Mouse (Mus musculus) hindbrain, embryonic 16.5 days (tissue): ENCODE measurements around the gene Dna2. TPM values are rescaled to one million over a fixed set of nuclear protein-coding genes. Genes with fewer than 3 reads are reported as not detected.
"Not testable (repeated sequence)": the region's sequence is repeated elsewhere in the genome, so short reads cannot be mapped to it uniquely, and the experiment has no call there.

Experiments
- ATAC-seq: fragments of 200-750 bp; cut with Nextera tagmentation; 2 replicates; pipeline ENCODE4 v1.8.0; 2017; ENCODE audit warnings: moderate TSS enrichment, moderate library complexity
- H3K27ac ChIP-seq: fragments of 300-500 bp; sonication (generic); 2 replicates; pipeline ENCODE4 v1.5.1; 2014; ENCODE audit warnings: low read depth, mild to moderate bottlenecking, control low read depth, low read length, moderate library complexity
- H3K27me3 ChIP-seq: fragments of 300-500 bp; sonication (generic); replicated peaks from 2 replicates; pipeline ENCODE4 v1.6.1; 2014; ENCODE audit warnings: low read length; ENCODE audit not compliant: control insufficient read depth, insufficient read depth
- H3K36me3 ChIP-seq: fragments of 300-500 bp; sonication (generic); 2 replicates; pipeline ENCODE4 v1.6.1; 2014; ENCODE audit warnings: mild to moderate bottlenecking, low read length, moderate library complexity, mixed read lengths; ENCODE audit not compliant: control insufficient read depth, insufficient read depth
- H3K4me1 ChIP-seq: fragments of 300-500 bp; sonication (generic); 2 replicates; pipeline ENCODE4 v1.6.1; 2014; ENCODE audit warnings: low read depth, low read length; ENCODE audit not compliant: control insufficient read depth, insufficient read depth
- H3K4me2 ChIP-seq: fragments of 300-500 bp; sonication (generic); 2 replicates; pipeline ENCODE4 v1.6.1; 2014; ENCODE audit warnings: mild to moderate bottlenecking, low read length, control low read depth, moderate library complexity
- H3K4me3 ChIP-seq: fragments of 300-500 bp; sonication (generic); 2 replicates; pipeline ENCODE4 v1.5.1; 2014; ENCODE audit warnings: mild to moderate bottlenecking, low read length, control low read depth, moderate library complexity
- H3K9ac ChIP-seq: fragments of 300-500 bp; sonication (generic); 2 replicates; pipeline ENCODE4 v1.6.1; 2014; ENCODE audit warnings: low read depth, mild to moderate bottlenecking, control low read depth, low read length, moderate library complexity
- H3K9me3 ChIP-seq: fragments of 300-500 bp; sonication (generic); 2 replicates; pipeline ENCODE4 v1.6.1; 2014; ENCODE audit warnings: mild to moderate bottlenecking, low read length, moderate library complexity; ENCODE audit not compliant: control insufficient read depth
- WGBS: fragments of 180-500 bp; shearing (Covaris S2); extraction: QIAGEN DNeasy Blood & Tissue Kit; methylation state at CpG from one replicate; pipeline ENCODE4 v1.1.7; 2014; 5-methylcytosine and 5-hydroxymethylcytosine counted together
- polyA plus RNA-seq: library from polyadenylated mRNA; unstranded; fragments of >200 nt; fragmentation: Nextera tagmentation; extraction: Ambion mirVana; gene quantifications from 2 replicates; pipeline ENCODE4 v1.2.1, GENCODE M21; 2015

Dna2 gene
- 4.0 and 5.1 TPM in 2 replicates for polyA plus RNA-seq

- Histone ChIP-seq H3K4me2 (peak within 1 kb of the TSS; percentile 87), H3K27me3 (no peaks in the 10 kb centered on the region), H3K4me3 (peak within 1 kb of the TSS; percentile 68), H3K4me1 (0 out of 2 replicates have a peak, but pooled peaks cover 2% of the 10 kb centered on the region), H3K27ac (peak within 1 kb of the TSS; percentile 78), H3K9me3 (no peaks in the 10 kb centered on the region), H3K36me3 (peaks cover 18% of the 10 kb centered on the region), H3K9ac (peak within 1 kb of the TSS; percentile 74)
- peak; percentile 97 for ATAC-seq
- 0% methylated on average over 66 of the region's 68 CpGs for WGBS
These were observed at the start of gene Dna2 for GRCm38 (mm10) chr10:62946738-62947471. Dna2 (plus strand) TSS chr10:62947026.

- Histone ChIP-seq H3K9me3 (no peaks in the 10 kb centered on the region), H3K4me2 (no peak overlapping the region), H3K27ac (no peak overlapping the region), H3K4me3 (no peak overlapping the region), H3K36me3 (no peaks in the 10 kb centered on the region), H3K4me1 (no peaks in the 10 kb centered on the region), H3K27me3 (no peaks in the 10 kb centered on the region), H3K9ac (no peak overlapping the region)
- no peak for ATAC-seq
- 95% methylated on average over 3 of the region's 3 CpGs for WGBS
These were observed 49.4 kb upstream of the Dna2 start for GRCm38 (mm10) chr10:62897437-62897836.

GRCm38 (mm10) chr10:62898061-62898460 lies 48.8 kb upstream of the Dna2 start:
- Histone ChIP-seq H3K9ac (no peak overlapping the region), H3K36me3 (no peaks in the 10 kb centered on the region), H3K9me3 (no peaks in the 10 kb centered on the region), H3K4me3 (no peak overlapping the region), H3K27me3 (no peaks in the 10 kb centered on the region), H3K27ac (no peak overlapping the region), H3K4me2 (no peak overlapping the region), H3K4me1 (no peaks in the 10 kb centered on the region)
- WGBS, result 86% methylated on average over 2 of the region's 2 CpGs
- no peak for ATAC-seq

GRCm38 (mm10) chr10:62900144-62900543 lies 46.7 kb upstream of the Dna2 start:
- 99% methylated on average over 4 of the region's 4 CpGs for WGBS
- Histone ChIP-seq H3K36me3 (no peaks in the 10 kb centered on the region), H3K27me3 (no peaks in the 10 kb centered on the region), H3K4me3 (no peak overlapping the region), H3K9me3 (no peaks in the 10 kb centered on the region), H3K27ac (no peak overlapping the region), H3K4me1 (no peaks in the 10 kb centered on the region), H3K9ac (no peak overlapping the region), H3K4me2 (no peak overlapping the region)
- ATAC-seq, result no peak

GRCm38 (mm10) chr10:62901826-62902225 lies 45.0 kb upstream of the Dna2 start:
- H3K9me3 ChIP-seq, result no peaks in the 10 kb centered on the region
- H3K4me1 ChIP-seq, result no peaks in the 10 kb centered on the region
- H3K27me3 ChIP-seq, result no peaks in the 10 kb centered on the region
- ATAC-seq, result no peak
- H3K27ac ChIP-seq, result no peak overlapping the region
- H3K36me3 ChIP-seq, result no peaks in the 10 kb centered on the region
- H3K9ac ChIP-seq, result no peak overlapping the region
- 52% methylated on average over 8 of the region's 8 CpGs for WGBS
- H3K4me2 ChIP-seq, result no peak overlapping the region
- no peak overlapping the region for H3K4me3 ChIP-seq

- no peak overlapping the region for H3K9ac ChIP-seq
- no peak overlapping the region for H3K27ac ChIP-seq
- H3K4me3 ChIP-seq, result no peak overlapping the region
- no peaks in the 10 kb centered on the region for H3K36me3 ChIP-seq
- H3K27me3 ChIP-seq, result no peaks in the 10 kb centered on the region
- no peak for ATAC-seq
- no peaks in the 10 kb centered on the region for H3K4me1 ChIP-seq
- H3K9me3 ChIP-seq, result no peaks in the 10 kb centered on the region
- 75% methylated on average over 1 of the region's 1 CpGs for WGBS
- no peak overlapping the region for H3K4me2 ChIP-seq
These were observed 44.0 kb upstream of the Dna2 start for GRCm38 (mm10) chr10:62902829-62903228.

GRCm38 (mm10) chr10:62906336-62906735 lies 40.5 kb upstream of the Dna2 start:
- Histone ChIP-seq H3K4me2 (no peak overlapping the region), H3K9me3 (no peaks in the 10 kb centered on the region), H3K4me1 (no peaks in the 10 kb centered on the region), H3K27me3 (no peaks in the 10 kb centered on the region), H3K27ac (no peak overlapping the region), H3K36me3 (no peaks in the 10 kb centered on the region), H3K9ac (no peak overlapping the region), H3K4me3 (no peak overlapping the region)
- 90% methylated on average over 7 of the region's 7 CpGs for WGBS
- ATAC-seq, result no peak

- not testable (repeated sequence) for H3K27ac ChIP-seq, ATAC-seq, H3K9me3 ChIP-seq, H3K27me3 ChIP-seq, H3K9ac ChIP-seq, H3K4me1 ChIP-seq, H3K4me3 ChIP-seq, H3K36me3 ChIP-seq, H3K4me2 ChIP-seq
- WGBS, result no CpG with 5 or more reads among the region's 1 CpGs
These were observed 37.9 kb upstream of the Dna2 start, which contains the start of gene Tet1 for GRCm38 (mm10) chr10:62908896-62909295. Tet1 (minus strand) TSS chr10:62908996.

GRCm38 (mm10) chr10:62911120-62911519 lies 35.7 kb upstream of the Dna2 start:
- H3K27me3 ChIP-seq, result no peaks in the 10 kb centered on the region
- 89% methylated on average over 2 of the region's 2 CpGs for WGBS
- no peak for ATAC-seq

More at GRCm38 (mm10) chr10:62911120-62911519, 35.7 kb upstream of the Dna2 start:
- H3K4me3 ChIP-seq, result no peak overlapping the region
- H3K4me1 ChIP-seq, result no peaks in the 10 kb centered on the region
- H3K9me3 ChIP-seq, result no peaks in the 10 kb centered on the region
- no peak overlapping the region for H3K9ac ChIP-seq
- no peaks in the 10 kb centered on the region for H3K36me3 ChIP-seq
- no peak overlapping the region for H3K4me2 ChIP-seq
- no peak overlapping the region for H3K27ac ChIP-seq
